Mouse (Mus musculus): ENCODE measurements around the gene Zdhhc19. TPM values are rescaled to one million over a fixed set of nuclear protein-coding genes. Genes with fewer than 3 reads are reported as not detected.
"Not testable (repeated sequence)": the region's sequence is repeated elsewhere in the genome, so short reads cannot be mapped to it uniquely, and the experiment has no call there.

The Zdhhc19 gene
- polyA plus RNA-seq, 1 experiment from 2014 or later = not detected

DNA sequence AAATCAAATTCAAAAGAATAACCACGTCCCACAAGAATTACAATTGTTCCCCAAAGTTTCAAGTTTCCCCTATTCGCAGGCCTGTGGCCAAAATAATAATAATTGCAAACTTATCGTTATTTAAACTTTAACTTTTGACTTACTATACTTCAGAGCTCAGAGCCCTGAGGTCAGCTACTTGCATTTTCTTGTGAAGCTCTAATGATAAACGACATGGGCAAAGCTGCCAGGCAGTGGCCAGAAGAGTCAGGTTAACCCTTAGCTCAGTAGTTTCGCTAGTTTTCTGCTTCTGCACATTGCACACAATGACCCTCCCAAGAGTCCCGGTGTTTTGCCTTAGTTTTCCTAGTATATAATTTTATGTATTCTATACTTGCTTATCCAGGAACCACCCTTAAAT is 1.7 kb upstream of the Zdhhc19 start:
- H3K9ac ChIP-seq; H3K36me3 ChIP-seq; H3K4me3 ChIP-seq; H3K4me1 ChIP-seq (replicated peaks); H3K27me3 ChIP-seq; H3K9me3 ChIP-seq; ATAC-seq (ENCODE audit: low read depth); H3K4me2 ChIP-seq; H3K27ac ChIP-seq (replicated peaks): not testable (repeated sequence)
- 82% methylated on average over 6 of the region's 6 CpGs for WGBS

DNA sequence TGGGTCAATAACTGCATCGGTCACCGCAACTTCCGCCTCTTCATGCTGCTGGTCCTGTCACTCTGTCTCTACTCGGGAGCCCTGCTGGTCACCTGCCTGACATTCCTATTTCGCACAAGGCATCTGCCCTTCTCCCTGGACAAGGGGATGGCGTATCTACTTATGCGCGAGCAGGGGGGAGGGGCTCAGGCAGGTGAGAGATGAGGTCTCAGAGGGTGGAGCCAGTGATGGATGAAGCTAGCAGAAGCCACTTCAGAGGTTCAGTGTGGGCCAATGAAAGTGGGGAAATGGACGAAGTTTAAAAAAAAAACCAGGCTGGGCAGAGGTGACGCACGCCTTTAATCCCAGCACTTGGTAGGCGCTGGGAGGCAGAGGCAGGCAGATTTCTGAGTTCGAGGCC is 2.9 kb downstream of the Zdhhc19 start:
- ATAC-seq (ENCODE audit: low read depth) = no peak
- WGBS = 70% methylated on average over 13 of the region's 13 CpGs

GRCm38 (mm10) chr16:32499430-32500037 is 3.5 kb downstream of the Zdhhc19 start:
- H3K9me3 ChIP-seq = no peaks in the 10 kb centered on the region
- H3K4me3 ChIP-seq = peak overlapping the region; percentile 37
- no peaks in the 10 kb centered on the region for H3K27me3 ChIP-seq
- peak overlapping the region; percentile 57 for H3K4me2 ChIP-seq
- H3K27ac ChIP-seq (replicated peaks) = peak overlapping the region; percentile 30; the same call in 1 of the 2 replicates
- 9% methylated on average over 22 of the region's 22 CpGs for WGBS
- H3K4me1 ChIP-seq (replicated peaks) = no peaks in the 10 kb centered on the region; the same call in 1 of the 2 replicates
- peak overlapping the region; percentile 70 for H3K9ac ChIP-seq
- peak; percentile 95 for ATAC-seq (ENCODE audit: low read depth)
- no peaks in the 10 kb centered on the region for H3K36me3 ChIP-seq

More for the DNA sequence above, 2.9 kb downstream of the Zdhhc19 start:
- Histone ChIP-seq H3K4me1 (replicated peaks) (no peaks in the 10 kb centered on the region; the same call in 1 of the 2 replicates), H3K9me3 (no peaks in the 10 kb centered on the region), H3K27me3 (no peaks in the 10 kb centered on the region), H3K36me3 (no peaks in the 10 kb centered on the region), H3K27ac (replicated peaks) (no peak overlapping the region; the same call in 1 of the 2 replicates), H3K9ac (no peak overlapping the region), H3K4me2 (peak overlapping the region; percentile 57), H3K4me3 (0 out of 2 replicates have a peak overlapping the region, but pooled peaks have one; percentile 37)

- no peak for ATAC-seq (ENCODE audit: low read depth)
- H3K4me2 ChIP-seq = no peak overlapping the region
- no peak overlapping the region for H3K4me3 ChIP-seq
- no peak overlapping the region for H3K27ac ChIP-seq (replicated peaks)
- 66% methylated on average over 7 of the region's 7 CpGs for WGBS
- H3K4me1 ChIP-seq (replicated peaks) = no peaks in the 10 kb centered on the region; the same call in 1 of the 2 replicates
- no peaks in the 10 kb centered on the region for H3K36me3 ChIP-seq
- H3K27me3 ChIP-seq = no peaks in the 10 kb centered on the region
- no peaks in the 10 kb centered on the region for H3K9me3 ChIP-seq
- H3K9ac ChIP-seq = no peak overlapping the region
Observed at GRCm38 (mm10) chr16:32501459-32501858, 5.4 kb downstream of the Zdhhc19 start.

- H3K36me3 ChIP-seq = no peaks in the 10 kb centered on the region
- no peak overlapping the region for H3K4me3 ChIP-seq
- 90% methylated on average over 12 of the region's 12 CpGs for WGBS
- H3K27me3 ChIP-seq = no peaks in the 10 kb centered on the region
- no peaks in the 10 kb centered on the region; the same call in 1 of the 2 replicates for H3K4me1 ChIP-seq (replicated peaks)
- no peak for ATAC-seq (ENCODE audit: low read depth)
- H3K27ac ChIP-seq (replicated peaks) = no peak overlapping the region
- no peaks in the 10 kb centered on the region for H3K9me3 ChIP-seq
- H3K4me2 ChIP-seq = no peak overlapping the region
- no peak overlapping the region for H3K9ac ChIP-seq
Observed at GRCm38 (mm10) chr16:32502621-32503335, 6.7 kb downstream of the Zdhhc19 start.

DNA sequence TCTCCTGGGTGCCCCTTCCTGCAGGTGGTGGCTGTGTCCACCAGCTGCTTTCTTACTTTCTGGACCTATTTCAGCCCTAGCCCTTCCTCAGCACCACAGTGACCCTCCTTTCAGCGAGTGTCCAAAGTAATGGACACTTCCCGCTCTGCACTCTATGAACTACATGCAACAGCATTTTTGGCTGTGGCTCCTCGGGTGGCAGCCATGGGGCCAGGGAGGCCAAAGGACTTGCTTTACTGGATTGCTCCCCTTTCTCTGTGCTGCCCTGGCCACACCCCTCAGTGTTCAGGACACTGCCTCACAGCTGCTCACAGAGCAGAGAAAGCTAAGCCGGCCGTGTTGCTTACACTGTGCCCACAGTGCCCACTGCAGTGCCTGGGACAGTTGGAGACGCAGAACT is 7.6 kb downstream of the Zdhhc19 start:
- ATAC-seq (ENCODE audit: low read depth) = no peak

GRCm38 (mm10) chr16:32506298-32506697 is 10.2 kb downstream of the Zdhhc19 start:
- H3K4me2 ChIP-seq = no peak overlapping the region
- H3K27me3 ChIP-seq = no peaks in the 10 kb centered on the region
- H3K36me3 ChIP-seq = no peaks in the 10 kb centered on the region
- no peak overlapping the region for H3K4me3 ChIP-seq
- no peaks in the 10 kb centered on the region for H3K9me3 ChIP-seq
- ATAC-seq (ENCODE audit: low read depth) = no peak
- H3K27ac ChIP-seq (replicated peaks) = no peak overlapping the region
- 77% methylated on average over 8 of the region's 8 CpGs for WGBS
- H3K9ac ChIP-seq = no peak overlapping the region
- H3K4me1 ChIP-seq (replicated peaks) = peaks cover 7% of the 10 kb centered on the region; the same call in 1 of the 2 replicates

More for the DNA sequence above, 7.6 kb downstream of the Zdhhc19 start:
- Histone ChIP-seq H3K4me3 (no peak overlapping the region), H3K9me3 (no peaks in the 10 kb centered on the region), H3K27ac (replicated peaks) (no peak overlapping the region), H3K4me1 (replicated peaks) (no peaks in the 10 kb centered on the region; the same call in 1 of the 2 replicates), H3K4me2 (no peak overlapping the region), H3K36me3 (no peaks in the 10 kb centered on the region), H3K9ac (no peak overlapping the region), H3K27me3 (no peaks in the 10 kb centered on the region)
- 69% methylated on average over 6 of the region's 6 CpGs for WGBS

DNA sequence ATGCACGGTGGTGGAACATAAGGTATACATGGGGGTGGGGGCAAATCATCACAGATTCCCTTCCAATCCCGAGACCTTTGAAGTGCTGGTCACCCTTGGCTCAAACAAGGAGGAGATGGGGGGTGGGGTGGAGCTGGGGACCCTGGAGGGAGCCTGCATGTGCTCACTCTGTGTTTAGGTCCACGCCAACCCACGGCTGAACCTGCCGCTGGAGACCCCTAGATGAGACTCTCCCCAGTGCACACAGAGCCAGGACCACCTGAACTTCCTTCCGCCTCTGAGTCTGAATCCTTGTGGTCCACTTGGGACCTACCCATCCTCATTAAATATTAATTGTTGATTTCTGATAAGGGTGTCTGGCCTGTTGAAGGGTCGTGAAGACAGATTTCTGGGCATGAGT is 10.8 kb downstream of the Zdhhc19 start:
- Histone ChIP-seq H3K27me3 (no peaks in the 10 kb centered on the region), H3K36me3 (no peaks in the 10 kb centered on the region), H3K9me3 (no peaks in the 10 kb centered on the region), H3K4me2 (no peak overlapping the region), H3K4me1 (replicated peaks) (peaks cover 7% of the 10 kb centered on the region; the same call in 1 of the 2 replicates), H3K27ac (replicated peaks) (no peak overlapping the region), H3K9ac (no peak overlapping the region), H3K4me3 (no peak overlapping the region)
- ATAC-seq (ENCODE audit: low read depth) = no peak
- 80% methylated on average over 7 of the region's 7 CpGs for WGBS

- Histone ChIP-seq H3K36me3 (no peaks in the 10 kb centered on the region), H3K4me3 (no peak overlapping the region)
Observed at GRCm38 (mm10) chr16:32507407-32507806, 11.3 kb downstream of the Zdhhc19 start.

DNA sequence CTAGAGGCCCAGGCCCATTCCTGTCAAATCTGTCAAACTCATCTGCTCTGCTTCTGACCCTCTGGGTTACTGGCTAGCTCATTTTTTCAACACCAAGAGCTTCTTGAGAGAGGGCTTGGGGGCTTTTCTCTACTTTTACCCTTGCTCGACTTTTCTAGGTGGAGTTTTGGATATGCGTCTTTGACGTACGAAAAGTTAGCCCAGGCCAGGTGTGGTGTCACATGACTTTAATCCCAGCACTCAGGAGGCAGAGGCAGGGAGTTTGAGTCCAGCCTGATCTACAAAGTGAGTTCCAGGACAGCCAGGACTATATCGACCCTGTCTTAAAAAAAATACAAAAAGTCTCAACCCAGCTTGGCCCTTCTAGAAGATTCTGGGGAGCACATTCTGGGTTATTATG is 12.0 kb downstream of the Zdhhc19 start:
- peaks cover 7% of the 10 kb centered on the region; the same call in 1 of the 2 replicates for H3K4me1 ChIP-seq (replicated peaks)
- H3K9ac ChIP-seq = no peak overlapping the region
- no peaks in the 10 kb centered on the region for H3K36me3 ChIP-seq
- no peak overlapping the region for H3K27ac ChIP-seq (replicated peaks)
- H3K27me3 ChIP-seq = no peaks in the 10 kb centered on the region
- H3K4me2 ChIP-seq = no peak overlapping the region
- ATAC-seq (ENCODE audit: low read depth) = no peak
- WGBS = 98% methylated on average over 5 of the region's 5 CpGs
- no peaks in the 10 kb centered on the region for H3K9me3 ChIP-seq
- H3K4me3 ChIP-seq = no peak overlapping the region

More at GRCm38 (mm10) chr16:32507407-32507806, 11.3 kb downstream of the Zdhhc19 start:
- H3K27ac ChIP-seq (replicated peaks) = no peak overlapping the region
- WGBS = 22% methylated on average over 9 of the region's 9 CpGs
- no peak overlapping the region for H3K4me2 ChIP-seq
- H3K4me1 ChIP-seq (replicated peaks) = peaks cover 7% of the 10 kb centered on the region; the same call in 1 of the 2 replicates
- H3K9ac ChIP-seq = no peak overlapping the region
- H3K9me3 ChIP-seq = no peaks in the 10 kb centered on the region
- no peaks in the 10 kb centered on the region for H3K27me3 ChIP-seq
- ATAC-seq (ENCODE audit: low read depth) = no peak

DNA sequence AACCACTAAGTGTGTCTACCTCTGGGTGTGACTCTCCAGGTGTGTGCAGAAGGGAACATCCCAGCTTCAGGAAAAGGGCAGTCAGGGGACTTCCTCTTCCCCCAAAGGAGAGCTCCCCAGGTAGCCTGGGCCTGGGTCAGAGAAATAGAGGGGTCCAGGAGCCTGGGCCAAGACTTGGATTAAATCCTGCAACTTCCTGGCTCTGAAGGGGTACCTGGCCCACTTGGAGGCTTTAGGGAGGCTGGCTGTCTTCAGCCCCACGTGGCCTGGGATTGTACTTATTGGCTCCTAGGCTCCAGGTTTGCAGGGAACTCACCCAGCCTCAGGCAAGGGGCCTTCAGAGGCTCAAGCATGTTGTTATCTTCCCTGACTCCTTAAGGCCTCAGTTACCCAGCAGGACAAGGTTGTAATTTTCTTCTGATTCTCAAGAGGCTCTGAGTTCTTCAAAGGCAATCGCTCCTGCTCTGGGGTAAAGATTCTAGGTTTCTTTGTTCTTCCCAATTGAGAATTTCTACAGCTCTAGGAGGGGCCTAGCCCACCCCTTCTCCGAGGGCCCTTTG is 12.5 kb downstream of the Zdhhc19 start:
- Histone ChIP-seq H3K4me2 (no peak overlapping the region), H3K9me3 (no peaks in the 10 kb centered on the region), H3K4me3 (no peak overlapping the region), H3K36me3 (no peaks in the 10 kb centered on the region), H3K4me1 (replicated peaks) (peaks cover 7% of the 10 kb centered on the region; the same call in 1 of the 2 replicates), H3K27me3 (no peaks in the 10 kb centered on the region), H3K9ac (no peak overlapping the region), H3K27ac (replicated peaks) (no peak overlapping the region)
- ATAC-seq (ENCODE audit: low read depth) = no peak
- WGBS = 16% methylated on average over 3 of the region's 3 CpGs
